Mouse (Mus musculus) lung, embryonic 16.5 days (tissue): ENCODE results near the gene Fbxo47. TPM values are rescaled to one million over a fixed set of nuclear protein-coding genes. Genes with fewer than 3 reads are reported as not detected.

Experiments used
- ATAC-seq: fragments of 200-750 bp; cut with Nextera tagmentation; 2 replicates; pipeline ENCODE4 v1.8.0; 2017; ENCODE audit warnings: low read depth, mild to moderate bottlenecking, moderate library complexity
- H3K27ac ChIP-seq: fragments of 300-500 bp; sonication (generic); 2 replicates; pipeline ENCODE4 v1.5.1; 2014; ENCODE audit warnings: mild to moderate bottlenecking, control low read depth, low read length
- H3K27me3 ChIP-seq: fragments of 300-500 bp; sonication (generic); 2 replicates; pipeline ENCODE4 v1.6.1; 2014; ENCODE audit warnings: low read depth, low read length, mixed read lengths; ENCODE audit not compliant: control insufficient read depth, insufficient read depth
- H3K36me3 ChIP-seq: fragments of 300-500 bp; sonication (generic); 2 replicates; pipeline ENCODE4 v1.6.1; 2014; ENCODE audit warnings: low read length; ENCODE audit not compliant: control insufficient read depth, insufficient read depth
- H3K4me1 ChIP-seq: fragments of 300-500 bp; sonication (generic); replicated peaks from 2 replicates; pipeline ENCODE4 v1.6.1; 2014; ENCODE audit warnings: low read length, mixed read lengths; ENCODE audit not compliant: control insufficient read depth, insufficient read depth
- H3K4me2 ChIP-seq: fragments of 300-500 bp; sonication (generic); 2 replicates; pipeline ENCODE4 v1.6.1; 2014; ENCODE audit warnings: low read depth, low read length, control low read depth
- H3K4me3 ChIP-seq: fragments of 300-500 bp; sonication (generic); 2 replicates; pipeline ENCODE4 v1.5.1; 2014; ENCODE audit warnings: mild to moderate bottlenecking, low read length, control low read depth
- H3K9ac ChIP-seq: fragments of 300-500 bp; sonication (generic); 2 replicates; pipeline ENCODE4 v1.6.1; 2014; ENCODE audit warnings: low read length, control low read depth
- H3K9me3 ChIP-seq: fragments of 300-500 bp; sonication (generic); 2 replicates; pipeline ENCODE4 v1.6.1; 2016; ENCODE audit warnings: low read length; ENCODE audit not compliant: control insufficient read depth
- WGBS: fragments of 180-500 bp; shearing (Covaris S2); extraction: QIAGEN DNeasy Blood & Tissue Kit; methylation state at CpG from one replicate; pipeline ENCODE4 v1.1.7; 2014; 5-methylcytosine and 5-hydroxymethylcytosine counted together
- polyA plus RNA-seq: library from polyadenylated mRNA; unstranded; fragments of >200 nt; fragmentation: Nextera tagmentation; extraction: Ambion mirVana; gene quantifications from 2 replicates; pipeline ENCODE4 v1.2.1, GENCODE M21; 2015

Gene Fbxo47
- polyA plus RNA-seq, 1 experiment from 2014 or later, result 0.36 TPM

- 0 out of 2 replicates have a peak overlapping the region, but pooled peaks have one; percentile 35 for H3K9ac ChIP-seq
- 25% methylated on average over 5 of the region's 5 CpGs for WGBS
- peaks cover 99% of the 10 kb centered on the region for H3K4me1 ChIP-seq
- H3K9me3 ChIP-seq, result no peaks in the 10 kb centered on the region
- no peak for ATAC-seq
- peak overlapping the region; percentile 1; the same call in 1 of the 2 replicates for H3K4me2 ChIP-seq
- peaks cover 8% of the 10 kb centered on the region; the same call in 1 of the 2 replicates for H3K36me3 ChIP-seq
- no peak overlapping the region for H3K4me3 ChIP-seq
- no peaks in the 10 kb centered on the region for H3K27me3 ChIP-seq
- H3K27ac ChIP-seq, result peak overlapping the region; percentile 93
Measured at GRCm38 (mm10) chr11:97808621-97809234, 75.2 kb downstream of the Fbxo47 start.

- H3K36me3 ChIP-seq, result peaks cover 5% of the 10 kb centered on the region; the same call in 1 of the 2 replicates
- 8% methylated on average over 2 of the region's 2 CpGs for WGBS
- H3K4me2 ChIP-seq, result peak overlapping the region; percentile 22; the same call in 1 of the 2 replicates
- peak overlapping the region; percentile 93 for H3K27ac ChIP-seq
- H3K4me3 ChIP-seq, result no peak overlapping the region
- H3K9me3 ChIP-seq, result no peaks in the 10 kb centered on the region
- ATAC-seq, result peak; percentile 54
- no peaks in the 10 kb centered on the region for H3K27me3 ChIP-seq
- peaks cover 98% of the 10 kb centered on the region for H3K4me1 ChIP-seq
- peak overlapping the region; percentile 40 for H3K9ac ChIP-seq
Measured at GRCm38 (mm10) chr11:97808093-97808492, 75.9 kb downstream of the Fbxo47 start.

GRCm38 (mm10) chr11:97807626-97808025 is 76.3 kb downstream of the Fbxo47 start:
- Histone ChIP-seq H3K36me3 (peaks cover 5% of the 10 kb centered on the region; the same call in 1 of the 2 replicates), H3K9ac (peak overlapping the region; percentile 40), H3K4me1 (peaks cover 98% of the 10 kb centered on the region), H3K27me3 (no peaks in the 10 kb centered on the region), H3K4me2 (peak overlapping the region; percentile 22), H3K27ac (peak overlapping the region; percentile 93), H3K4me3 (no peak overlapping the region), H3K9me3 (no peaks in the 10 kb centered on the region)
- 15% methylated on average over 6 of the region's 6 CpGs for WGBS
- ATAC-seq, result no peak

- ATAC-seq, result no peak
- Histone ChIP-seq H3K4me3 (no peak overlapping the region), H3K9ac (peak overlapping the region; percentile 16; the same call in 1 of the 2 replicates), H3K4me1 (peaks cover 98% of the 10 kb centered on the region), H3K27me3 (no peaks in the 10 kb centered on the region), H3K36me3 (peaks cover 5% of the 10 kb centered on the region; the same call in 1 of the 2 replicates), H3K27ac (peak overlapping the region; percentile 94), H3K9me3 (no peaks in the 10 kb centered on the region), H3K4me2 (peak overlapping the region; percentile 48; the same call in 1 of the 2 replicates)
- WGBS, result 50% methylated on average over 7 of the region's 7 CpGs
Measured at GRCm38 (mm10) chr11:97806613-97806964, 77.4 kb downstream of the Fbxo47 start.

- H3K4me1 ChIP-seq, result peaks cover 97% of the 10 kb centered on the region
- H3K36me3 ChIP-seq, result peaks cover 5% of the 10 kb centered on the region; the same call in 1 of the 2 replicates
- H3K4me3 ChIP-seq, result peak overlapping the region; percentile 12
- peak overlapping the region; percentile 27; the same call in 1 of the 2 replicates for H3K9ac ChIP-seq
- peak overlapping the region; percentile 48 for H3K4me2 ChIP-seq
- ATAC-seq, result 0 out of 2 replicates have a peak, but pooled peaks have one; percentile 1
- H3K27ac ChIP-seq, result peak overlapping the region; percentile 94
- no peaks in the 10 kb centered on the region for H3K27me3 ChIP-seq
- H3K9me3 ChIP-seq, result no peaks in the 10 kb centered on the region
- WGBS, result 18% methylated on average over 15 of the region's 15 CpGs
Measured at GRCm38 (mm10) chr11:97805662-97806612, 78.0 kb downstream of the Fbxo47 start.

- peak; percentile 27 for ATAC-seq
- H3K27ac ChIP-seq, result peak overlapping the region; percentile 94
- H3K36me3 ChIP-seq, result peaks cover 5% of the 10 kb centered on the region; the same call in 1 of the 2 replicates
- no peaks in the 10 kb centered on the region for H3K9me3 ChIP-seq
- peak overlapping the region; percentile 48 for H3K4me2 ChIP-seq
- peak overlapping the region; percentile 44 for H3K9ac ChIP-seq
- no peaks in the 10 kb centered on the region for H3K27me3 ChIP-seq
- peak overlapping the region; percentile 19; the same call in 1 of the 2 replicates for H3K4me3 ChIP-seq
- peaks cover 88% of the 10 kb centered on the region for H3K4me1 ChIP-seq
- 10% methylated on average over 9 of the region's 9 CpGs for WGBS
Measured at GRCm38 (mm10) chr11:97804841-97805661, 78.9 kb downstream of the Fbxo47 start.

GRCm38 (mm10) chr11:97803847-97804246 is 80.1 kb downstream of the Fbxo47 start:
- no peak for ATAC-seq
- H3K9ac ChIP-seq, result no peak overlapping the region
- peak overlapping the region; percentile 94 for H3K27ac ChIP-seq
- H3K9me3 ChIP-seq, result no peaks in the 10 kb centered on the region
- H3K27me3 ChIP-seq, result no peaks in the 10 kb centered on the region
- H3K4me2 ChIP-seq, result no peak overlapping the region; the same call in 1 of the 2 replicates
- H3K4me3 ChIP-seq, result no peak overlapping the region
- peaks cover 5% of the 10 kb centered on the region; the same call in 1 of the 2 replicates for H3K36me3 ChIP-seq
- WGBS, result 43% methylated on average over 5 of the region's 5 CpGs
- H3K4me1 ChIP-seq, result peaks cover 77% of the 10 kb centered on the region
